Comparison of ENCODE assay signal across 23 mouse cellular contexts in genomic region chr14:25742943-25743342, GRCm38 (mm10). TPM values are rescaled to one million over a fixed set of nuclear protein-coding genes. Genes with fewer than 3 reads are reported as not detected.
DNase-seq lines count a peak whose midpoint lies in the region; ATAC-seq and TF ChIP-seq lines count a peak whose summit lies in the region.
"Had no signal": no experiment of that assay in that cellular context is flagged by ENCODE, and none has a peak within 500 bp of the region (broad histone marks: within the 10 kb centered on the region; RNA-seq: fewer than 3 reads in every experiment).

No protein-coding gene starts in this region.

- no peak overlapping the region for H3K4me3 ChIP-seq in heart, embryonic 10.5 days
- no peak overlapping the region for H3K4me3 ChIP-seq in heart, embryonic 11.5 days (ENCODE audit: low read depth, low read length)
- no peak overlapping the region for H3K4me3 ChIP-seq in heart, embryonic 15.5 days
- no peak overlapping the region for H3K4me3 ChIP-seq in heart, adult 2 months
- H3K4me3 ChIP-seq: embryonic facial prominence, embryonic 13.5 days; forebrain, embryonic 12.5 days; hindbrain, embryonic 10.5 days; hindbrain, embryonic 15.5 days had no signal

- H3K27me3 ChIP-seq in heart, embryonic 10.5 days (ENCODE audit: insufficient read depth, poor library complexity, severe bottlenecking), result no peaks in the 10 kb centered on the region
- H3K27me3 ChIP-seq in heart, embryonic 11.5 days (ENCODE audit: control insufficient read depth, insufficient read depth, low read length), result no peaks in the 10 kb centered on the region
- no peaks in the 10 kb centered on the region for H3K27me3 ChIP-seq in heart, embryonic 15.5 days
- H3K27me3 ChIP-seq in heart, adult 2 months (ENCODE audit: control insufficient read depth, insufficient read depth, low read length), result no peaks in the 10 kb centered on the region
- H3K27me3 ChIP-seq: embryonic facial prominence, embryonic 13.5 days; forebrain, embryonic 12.5 days; hindbrain, embryonic 15.5 days; Patski had no signal

- no peak for ATAC-seq in heart, embryonic 11.5 days (replicated peaks; ENCODE audit: insufficient number of reproducible peaks, low FRiP score, low TSS enrichment)
- no peak for ATAC-seq in heart, embryonic 15.5 days (replicated peaks; ENCODE audit: insufficient number of reproducible peaks, insufficient read depth, low FRiP score, low read depth)
- ATAC-seq: activated CD4-positive, CD25-positive, alpha-beta regulatory T cell, adult 4 months; forebrain, postnatal 0 days; inflammation-experienced regulatory T-cells, adult 6 months; intestine, postnatal 0 days; Patski had no signal

- H3K27ac ChIP-seq in heart, embryonic 10.5 days, result peak overlapping the region; percentile 47; the same call in 1 of the 2 replicates
- H3K27ac ChIP-seq in heart, embryonic 11.5 days (ENCODE audit: low read depth, low read length), result no peak overlapping the region
- H3K27ac ChIP-seq in heart, embryonic 15.5 days, result peak overlapping the region; percentile 28
- H3K27ac ChIP-seq in heart, adult 2 months, result no peak overlapping the region
- H3K27ac ChIP-seq: embryonic facial prominence, embryonic 13.5 days; forebrain, embryonic 12.5 days; hindbrain, embryonic 10.5 days; hindbrain, embryonic 15.5 days had no signal

- H3K9ac ChIP-seq in heart, embryonic 11.5 days (ENCODE audit: low read depth, low read length), result no peak overlapping the region
- no peak overlapping the region for H3K9ac ChIP-seq in heart, embryonic 15.5 days
- no peak overlapping the region for H3K9ac ChIP-seq in heart, adult 2 months (ENCODE audit: low read depth, low read length)
- H3K9ac ChIP-seq: embryonic facial prominence, embryonic 13.5 days; forebrain, embryonic 12.5 days; forebrain, postnatal 0 days; hindbrain, embryonic 15.5 days had no signal

- peaks cover 26% of the 10 kb centered on the region; the same call in 1 of the 2 replicates for H3K36me3 ChIP-seq in heart, embryonic 10.5 days
- no peaks in the 10 kb centered on the region for H3K36me3 ChIP-seq in heart, embryonic 11.5 days (ENCODE audit: control insufficient read depth, insufficient read depth, low read length)
- peaks cover 8% of the 10 kb centered on the region; the same call in 1 of the 2 replicates for H3K36me3 ChIP-seq in heart, embryonic 15.5 days
- H3K36me3 ChIP-seq in heart, adult 2 months (ENCODE audit: control insufficient read depth, insufficient read depth, low read length), result no peaks in the 10 kb centered on the region
- H3K36me3 ChIP-seq: forebrain, embryonic 12.5 days; hindbrain, embryonic 10.5 days; hindbrain, embryonic 15.5 days had no signal

- peaks cover 75% of the 10 kb centered on the region for H3K4me1 ChIP-seq in heart, embryonic 10.5 days
- peaks cover 53% of the 10 kb centered on the region for H3K4me1 ChIP-seq in heart, embryonic 11.5 days (ENCODE audit: control insufficient read depth, insufficient read depth, low read length)
- peaks cover 77% of the 10 kb centered on the region for H3K4me1 ChIP-seq in heart, embryonic 15.5 days (replicated peaks)
- peaks cover 39% of the 10 kb centered on the region for H3K4me1 ChIP-seq in heart, adult 2 months (ENCODE audit: control insufficient read depth, insufficient read depth, low read length)

- no peak for TF ChIP-seq CTCF in heart, adult 2 months (IDR thresholded peaks at IDR 0.05)

- TF ChIP-seq POLR2A in heart, adult 2 months (IDR thresholded peaks at IDR 0.05; ENCODE audit: insufficient read depth, low read depth, low read length), result no peak

- no peak for TF ChIP-seq EP300 in heart, adult 2 months (IDR thresholded peaks at IDR 0.05; ENCODE audit: insufficient read depth, low read depth, low read length)

- no peaks in the 10 kb centered on the region for H3K9me3 ChIP-seq in heart, embryonic 10.5 days
- no peaks in the 10 kb centered on the region for H3K9me3 ChIP-seq in heart, embryonic 11.5 days (replicated peaks; ENCODE audit: control insufficient read depth, low read length)
- no peaks in the 10 kb centered on the region for H3K9me3 ChIP-seq in heart, embryonic 15.5 days (replicated peaks)
- H3K9me3 ChIP-seq: embryonic facial prominence, embryonic 13.5 days; forebrain, embryonic 12.5 days; hindbrain, embryonic 10.5 days; hindbrain, embryonic 15.5 days had no signal

- H3K4me2 ChIP-seq in heart, embryonic 11.5 days, result no peak overlapping the region
- no peak overlapping the region for H3K4me2 ChIP-seq in heart, embryonic 15.5 days
- H3K4me2 ChIP-seq: embryonic facial prominence, embryonic 13.5 days; forebrain, embryonic 12.5 days; hindbrain, embryonic 15.5 days had no signal

- 82% methylated on average over 5 of the region's 5 CpGs for WGBS in heart, embryonic 10.5 days
- WGBS in heart, embryonic 11.5 days (ENCODE audit: insufficient replicate concordance), result 78% methylated on average over 5 of the region's 5 CpGs
- WGBS in heart, embryonic 15.5 days, result 59% methylated on average over 5 of the region's 5 CpGs
- 63% methylated on average over 5 of the region's 5 CpGs for WGBS in heart, adult 2 months

- H3K79me2 ChIP-seq in heart, adult 2 months (replicated peaks; ENCODE audit: control insufficient read depth, insufficient read depth, low read length), result no peaks in the 10 kb centered on the region

- intact Hi-C loops in heart, adult 2 months (cut with DNase I), result no loop called here
- intact Hi-C loops in left cerebral cortex, postnatal 25 days (cut with DNase I), result no loop called here

- DNase-seq in heart, embryonic 10.5 days (ENCODE audit: low spot score), result no peak
- DNase-seq in heart, adult 2 months, result no peak
- peak; percentile 49 for DNase-seq in lung, postnatal 36 days
- DNase-seq in lung, postnatal 25 days (ENCODE audit: low spot score), result no peak
- DNase-seq in left cerebral cortex, postnatal 25 days (ENCODE audit: low spot score in 2 of 2), result no peak
- no peak for DNase-seq in cerebellum, adult 9-11 months
- DNase-seq: adrenal gland, postnatal 14 days; cerebellum, adult 11-12 months; cerebellum, adult 9-10 months; cerebellum, postnatal 36 days; forebrain, postnatal 0 days; gastrocnemius, postnatal 14 days; kidney, adult 8-10 months had no signal

RNA-seq across cellular contexts. Expression of gene Zcchc24, which starts 25.9 kb away (rescaled TPM):
- polyA plus RNA-seq in heart, embryonic 10.5 days (2016; fragmentation: Nextera tagmentation; extraction: Ambion mirVana), result 15.2 and 16.9 TPM in 2 replicates
- polyA plus RNA-seq in heart, embryonic 11.5 days (2014; fragmentation: Nextera tagmentation; extraction: Ambion mirVana), result 18.9 and 22.6 TPM in 2 replicates
- polyA plus RNA-seq in heart, embryonic 15.5 days (2015; fragmentation: Nextera tagmentation; extraction: Ambion mirVana), result 22.4 and 26.8 TPM in 2 replicates
- 10 to 100 TPM; 33.5 TPM for total RNA-seq in heart, adult 2 months (2021)
- 27.3 and 39.4 TPM in 2 replicates for polyA plus RNA-seq in heart, adult 2 months (2012; rRNA removed)
- 10 to 100 TPM; 45.7 to 51.3 TPM for total RNA-seq in left cerebral cortex, postnatal 25 days (2021)

RNA-seq across cellular contexts. Expression of gene Ppif, which starts 49.0 kb away (rescaled TPM):
- 65.7 and 104 TPM in 2 replicates for polyA plus RNA-seq in heart, embryonic 10.5 days (2016; fragmentation: Nextera tagmentation; extraction: Ambion mirVana)
- 92.7 and 99.4 TPM in 2 replicates for polyA plus RNA-seq in heart, embryonic 11.5 days (2014; fragmentation: Nextera tagmentation; extraction: Ambion mirVana)
- 102 and 108 TPM in 2 replicates for polyA plus RNA-seq in heart, embryonic 15.5 days (2015; fragmentation: Nextera tagmentation; extraction: Ambion mirVana)
- 100 to 1,000 TPM; 244 to 288 TPM for total RNA-seq in heart, adult 2 months (2021)
- 487 and 529 TPM in 2 replicates for polyA plus RNA-seq in heart, adult 2 months (2012; rRNA removed)
- total RNA-seq in left cerebral cortex, postnatal 25 days (2021), result 10 to 100 TPM; 22.5 to 22.7 TPM

Comparison
In these comparisons a context has a peak if more than half of its experiments do, and no peak if none do; other contexts are left out.
1. H3K27ac ChIP-seq: peak in heart, embryonic 10.5 days (single experiment) and heart, embryonic 15.5 days (single experiment); none in heart, embryonic 11.5 days (single experiment) and heart, adult 2 months (single experiment).